Mouse (Mus musculus) stomach, postnatal 0 days (tissue): ENCODE results near the gene Slc25a43.

Experiments
- CTCF ChIP-seq: IDR thresholded peaks from 2 replicates; pipeline ENCODE4 v1.5.1; 2016; ENCODE audit warnings: antibody characterized with exemption, low read depth, mild to moderate bottlenecking, moderate library complexity
- EP300 ChIP-seq: optimal IDR thresholded peaks from 2 replicates; pipeline ENCODE3; 2016; ENCODE audit warnings: antibody characterized with exemption

GRCm38 (mm10) chrX:36816953-36817441 lies 73.5 kb downstream of the Slc25a43 start:
- no peak for TF ChIP-seq CTCF
- TF ChIP-seq EP300 = no peak
